Mouse (Mus musculus): ENCODE measurements at regions not wholly inside any gene's neighbourhood (a gene's known extent, or its start where the extent isn't known, plus 50 kb on each side); places are given as distances from the start of the nearest gene placed in this dataset.

DNA sequence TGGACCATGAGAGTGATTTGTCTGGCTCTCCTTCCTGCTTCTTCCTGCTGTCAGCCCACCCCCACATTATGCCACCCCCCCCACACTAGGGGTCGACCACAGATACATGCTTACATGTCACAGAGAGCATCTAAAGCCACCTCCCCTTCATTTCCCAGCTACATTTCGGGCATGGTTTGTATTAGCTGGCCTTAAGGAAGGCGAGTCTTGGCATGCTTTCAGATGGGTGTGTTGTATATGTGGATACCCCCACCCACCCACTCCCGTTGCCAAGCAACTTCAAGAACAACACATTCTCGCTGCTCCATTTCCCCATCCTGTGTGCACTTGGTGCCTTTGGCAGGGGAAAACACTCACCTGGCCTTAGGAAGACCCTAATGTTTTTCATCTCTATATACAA is 612.8 kb upstream of the Clint1 start:
- no peak for TF ChIP-seq CTCF (IDR thresholded peaks at IDR 0.05; ENCODE audit: low read depth, low read length)
- no peak for TF ChIP-seq POLR2A (IDR thresholded peaks at IDR 0.05; ENCODE audit: extremely low read depth, insufficient read depth, low read length)
